Mouse (Mus musculus) urinary bladder, postnatal 0 days (tissue): Measurements from ENCODE around the gene Gm853. TPM values are rescaled to one million over a fixed set of nuclear protein-coding genes. Genes with fewer than 3 reads are reported as not detected.

ENCODE experiments used
- polyA plus RNA-seq: library from polyadenylated mRNA; unstranded; fragments of >200 nt; fragmentation: Nextera tagmentation; extraction: Ambion mirVana; gene quantifications from 2 replicates; pipeline ENCODE4 v1.2.1, GENCODE M21; 2015

The Gm853 gene
- polyA plus RNA-seq, result not detected in 2 replicates

GRCm38 (mm10) chr4:130222179-130222578, at the start of gene Gm853:
Gm853 (minus strand) TSS chr4:130222401.

GRCm38 (mm10) chr4:130175072-130175711, 47.0 kb downstream of the Gm853 start, which contains the start of gene Tinagl1:
Tinagl1 (minus strand) TSS chr4:130175122.

Other genes starting within 250 kb of the Gm853 start
- 0.79 and 0.88 TPM in 2 replicates for gene Adgrb2, start 237.5 kb downstream of the Gm853 start, polyA plus RNA-seq
- 94.4 and 102 TPM in 2 replicates for gene Col16a1, start 174.6 kb downstream of the Gm853 start, polyA plus RNA-seq
- gene Pef1, start 119.8 kb downstream of the Gm853 start, polyA plus RNA-seq, result 56.3 and 63.0 TPM in 2 replicates
- 2.3 TPM in 2 replicates for gene Hcrtr1, start 83.0 kb downstream of the Gm853 start, polyA plus RNA-seq
- gene Tinagl1, start 47.3 kb downstream of the Gm853 start, polyA plus RNA-seq, result 962 and 1,015 TPM in 2 replicates
- 43.7 and 50.2 TPM in 2 replicates for gene Serinc2, start 56.8 kb upstream of the Gm853 start, polyA plus RNA-seq
- 24.4 and 26.8 TPM in 2 replicates for gene Fabp3, start 86.2 kb upstream of the Gm853 start, polyA plus RNA-seq
- gene Gm10570, start 86.3 kb upstream of the Gm853 start, polyA plus RNA-seq, result 0.64 and 0.70 TPM in 2 replicates
- 37.7 and 45.6 TPM in 2 replicates for gene Zcchc17, start 137.5 kb upstream of the Gm853 start, polyA plus RNA-seq
- gene Snrnp40, start 137.7 kb upstream of the Gm853 start, polyA plus RNA-seq, result 52.4 and 53.9 TPM in 2 replicates